Mouse (Mus musculus): Measurements from ENCODE around the gene Lamb1. TPM values are rescaled to one million over a fixed set of nuclear protein-coding genes. Genes with fewer than 3 reads are reported as not detected.

Gene Lamb1
- polyA plus RNA-seq, 2 experiments: 67.2 to 76.6 TPM

GRCm38 (mm10) chr12:31265722-31266431 is 843 bp downstream of the Lamb1 start:
- ATAC-seq (ENCODE audit: low FRiP score, low read depth) (peak; percentile 32; the same call in 1 of the 2 replicates), DNase-seq (ENCODE audit: low spot score) (no peak)
- Histone ChIP-seq H3K4me1 (ENCODE audit: control insufficient read depth, insufficient read depth, low read length) (peaks cover 12% of the 10 kb centered on the region), H3K4me3 (replicated peaks; ENCODE audit: low read length) (peak overlapping the region; percentile 70), H3K27me3 (ENCODE audit: control insufficient read depth, insufficient read depth, low read length) (no peaks in the 10 kb centered on the region), H3K9me3 (ENCODE audit: control insufficient read depth, low read length) (no peaks in the 10 kb centered on the region), H3K4me2 (replicated peaks; ENCODE audit: low read depth, low read length, severe bottlenecking) (peak overlapping the region; percentile 89), H3K36me3 (ENCODE audit: control insufficient read depth, insufficient read depth, low read length) (peaks cover 29% of the 10 kb centered on the region), H3K9ac (ENCODE audit: low read depth, low read length, severe bottlenecking) (peak overlapping the region; percentile 78), H3K27ac (replicated peaks; ENCODE audit: low read depth, low read length) (peak overlapping the region; percentile 79)
- WGBS: under 1% methylated on average over 50 of the region's 50 CpGs
- no peak for TF ChIP-seq POLR2A (IDR thresholded peaks at IDR 0.05; ENCODE audit: borderline replicate concordance, extremely low read depth, insufficient read depth, insufficient read length)

GRCm38 (mm10) chr12:31266686-31267085 is 1.7 kb downstream of the Lamb1 start:
- Histone ChIP-seq H3K4me2 (replicated peaks; ENCODE audit: low read depth, low read length, severe bottlenecking) (peak overlapping the region; percentile 89), H3K27me3 (ENCODE audit: control insufficient read depth, insufficient read depth, low read length) (no peaks in the 10 kb centered on the region), H3K36me3 (ENCODE audit: control insufficient read depth, insufficient read depth, low read length) (peaks cover 29% of the 10 kb centered on the region), H3K4me3 (replicated peaks; ENCODE audit: low read length) (peak overlapping the region; percentile 70), H3K4me1 (ENCODE audit: control insufficient read depth, insufficient read depth, low read length) (peaks cover 20% of the 10 kb centered on the region), H3K9ac (ENCODE audit: low read depth, low read length, severe bottlenecking) (peak overlapping the region; percentile 78), H3K9me3 (ENCODE audit: control insufficient read depth, low read length) (no peaks in the 10 kb centered on the region), H3K27ac (replicated peaks; ENCODE audit: low read depth, low read length) (no peak overlapping the region)
- no peak for TF ChIP-seq POLR2A (IDR thresholded peaks at IDR 0.05; ENCODE audit: borderline replicate concordance, extremely low read depth, insufficient read depth, insufficient read length)
- DNase-seq (ENCODE audit: low spot score) (no peak), ATAC-seq (ENCODE audit: low FRiP score, low read depth) (no peak)
- WGBS: 7% methylated on average over 15 of the region's 15 CpGs

- H3K9ac ChIP-seq (ENCODE audit: low read depth, low read length, severe bottlenecking): no peak overlapping the region
- 14% methylated on average over 4 of the region's 4 CpGs for WGBS
- H3K36me3 ChIP-seq (ENCODE audit: control insufficient read depth, insufficient read depth, low read length): peaks cover 35% of the 10 kb centered on the region
- DNase-seq (ENCODE audit: low spot score) (no peak), ATAC-seq (ENCODE audit: low FRiP score, low read depth) (no peak)
- H3K4me3 ChIP-seq (replicated peaks; ENCODE audit: low read length): peak overlapping the region; percentile 70
- H3K9me3 ChIP-seq (ENCODE audit: control insufficient read depth, low read length): no peaks in the 10 kb centered on the region
- H3K27me3 ChIP-seq (ENCODE audit: control insufficient read depth, insufficient read depth, low read length): no peaks in the 10 kb centered on the region
- no peak for TF ChIP-seq POLR2A (IDR thresholded peaks at IDR 0.05; ENCODE audit: borderline replicate concordance, extremely low read depth, insufficient read depth, insufficient read length)
- H3K4me1 ChIP-seq (ENCODE audit: control insufficient read depth, insufficient read depth, low read length): peaks cover 26% of the 10 kb centered on the region
- no peak overlapping the region for H3K27ac ChIP-seq (replicated peaks; ENCODE audit: low read depth, low read length)
- H3K4me2 ChIP-seq (replicated peaks; ENCODE audit: low read depth, low read length, severe bottlenecking): peak overlapping the region; percentile 89
These were observed 2.3 kb downstream of the Lamb1 start for GRCm38 (mm10) chr12:31267363-31267762.

- H3K27me3 ChIP-seq (ENCODE audit: control insufficient read depth, insufficient read depth, low read length): no peaks in the 10 kb centered on the region
- no peak for ATAC-seq (ENCODE audit: low FRiP score, low read depth)
- H3K9me3 ChIP-seq (ENCODE audit: control insufficient read depth, low read length): no peaks in the 10 kb centered on the region
- H3K4me3 ChIP-seq (replicated peaks; ENCODE audit: low read length): no peak overlapping the region
- peaks cover 27% of the 10 kb centered on the region for H3K4me1 ChIP-seq (ENCODE audit: control insufficient read depth, insufficient read depth, low read length)
- no peak overlapping the region for H3K27ac ChIP-seq (replicated peaks; ENCODE audit: low read depth, low read length)
- no peak for DNase-seq (ENCODE audit: low spot score)
- peaks cover 44% of the 10 kb centered on the region for H3K36me3 ChIP-seq (ENCODE audit: control insufficient read depth, insufficient read depth, low read length)
- H3K9ac ChIP-seq (ENCODE audit: low read depth, low read length, severe bottlenecking): no peak overlapping the region
- TF ChIP-seq POLR2A (IDR thresholded peaks at IDR 0.05; ENCODE audit: borderline replicate concordance, extremely low read depth, insufficient read depth, insufficient read length): no peak
- 63% methylated on average over 3 of the region's 3 CpGs for WGBS
- peak overlapping the region; percentile 8 for H3K4me2 ChIP-seq (replicated peaks; ENCODE audit: low read depth, low read length, severe bottlenecking)
These were observed 3.3 kb downstream of the Lamb1 start for GRCm38 (mm10) chr12:31268315-31268714.

- H3K9ac ChIP-seq (ENCODE audit: low read depth, low read length, severe bottlenecking): no peak overlapping the region
- DNase-seq (ENCODE audit: low spot score) (no peak), ATAC-seq (ENCODE audit: low FRiP score, low read depth) (no peak)
- H3K4me2 ChIP-seq (replicated peaks; ENCODE audit: low read depth, low read length, severe bottlenecking): peak overlapping the region; percentile 9
- H3K4me1 ChIP-seq (ENCODE audit: control insufficient read depth, insufficient read depth, low read length): peaks cover 27% of the 10 kb centered on the region
- no peaks in the 10 kb centered on the region for H3K27me3 ChIP-seq (ENCODE audit: control insufficient read depth, insufficient read depth, low read length)
- no peaks in the 10 kb centered on the region for H3K9me3 ChIP-seq (ENCODE audit: control insufficient read depth, low read length)
- H3K27ac ChIP-seq (replicated peaks; ENCODE audit: low read depth, low read length): no peak overlapping the region
- no peak for TF ChIP-seq POLR2A (IDR thresholded peaks at IDR 0.05; ENCODE audit: borderline replicate concordance, extremely low read depth, insufficient read depth, insufficient read length)
- H3K36me3 ChIP-seq (ENCODE audit: control insufficient read depth, insufficient read depth, low read length): peaks cover 52% of the 10 kb centered on the region
- H3K4me3 ChIP-seq (replicated peaks; ENCODE audit: low read length): no peak overlapping the region
- WGBS: 55% methylated on average over 12 of the region's 12 CpGs
These were observed 4.1 kb downstream of the Lamb1 start for GRCm38 (mm10) chr12:31269020-31269597.
